Mouse (Mus musculus) CH12F3 (cell line): ENCODE measurements around the gene Ankrd11.
"Not testable (repeated sequence)": the region's sequence is repeated elsewhere in the genome, so short reads cannot be mapped to it uniquely, and the experiment has no call there.

Source experiments
- in situ Hi-C: fragments of 300-500 bp; cut with MboI; formaldehyde crosslinking; loops from 2 replicates; pipeline ENCODE4 v1.14.3; 2020; ENCODE audit warnings: low sequenced_read_pairs

Gene Ankrd11

GRCm38 (mm10) chr8:123040110-123040650, 1.9 kb downstream of the Ankrd11 start:
- in situ Hi-C loops: no loop called here

- in situ Hi-C loops: no loop called here
These were observed 2.5 kb downstream of the Ankrd11 start for GRCm38 (mm10) chr8:123039376-123040109.

- in situ Hi-C loops: no loop called here
These were observed 3.7 kb downstream of the Ankrd11 start for GRCm38 (mm10) chr8:123038351-123038750.

- in situ Hi-C loops: no loop called here
These were observed 4.6 kb downstream of the Ankrd11 start for GRCm38 (mm10) chr8:123037487-123037886.

GRCm38 (mm10) chr8:123036956-123037355, 5.1 kb downstream of the Ankrd11 start:
- in situ Hi-C loops: no loop called here

- in situ Hi-C loops: no loop called here
These were observed 7.9 kb downstream of the Ankrd11 start for GRCm38 (mm10) chr8:123034171-123034570.

- in situ Hi-C loops: no loop called here
These were observed 8.6 kb downstream of the Ankrd11 start for GRCm38 (mm10) chr8:123033431-123033830.

- in situ Hi-C loops: no loop called here
These were observed 9.3 kb downstream of the Ankrd11 start for GRCm38 (mm10) chr8:123032730-123033129.

- in situ Hi-C loops: no loop called here
These were observed 10.6 kb downstream of the Ankrd11 start for GRCm38 (mm10) chr8:123031321-123031978.

GRCm38 (mm10) chr8:123030091-123030490, 12.0 kb downstream of the Ankrd11 start:
- in situ Hi-C loops: not testable (repeated sequence)

GRCm38 (mm10) chr8:123027786-123028185, 14.3 kb downstream of the Ankrd11 start:
- in situ Hi-C loops: no loop called here

GRCm38 (mm10) chr8:123025951-123026351, 16.1 kb downstream of the Ankrd11 start:
- in situ Hi-C loops: no loop called here

- in situ Hi-C loops: no loop called here
These were observed 17.9 kb downstream of the Ankrd11 start for GRCm38 (mm10) chr8:123024226-123024625.

- in situ Hi-C loops: no loop called here
These were observed 19.4 kb downstream of the Ankrd11 start for GRCm38 (mm10) chr8:123022727-123023126.

GRCm38 (mm10) chr8:123021259-123021658, 20.8 kb downstream of the Ankrd11 start:
- in situ Hi-C loops: no loop called here

GRCm38 (mm10) chr8:123020859-123021258, 21.2 kb downstream of the Ankrd11 start:
- in situ Hi-C loops: no loop called here

GRCm38 (mm10) chr8:123020084-123020483, 22.0 kb downstream of the Ankrd11 start:
- in situ Hi-C loops: no loop called here

GRCm38 (mm10) chr8:123018484-123019164, 23.5 kb downstream of the Ankrd11 start:
- in situ Hi-C loops: no loop called here

- in situ Hi-C loops: no loop called here
These were observed 24.9 kb downstream of the Ankrd11 start for GRCm38 (mm10) chr8:123017143-123017542.

GRCm38 (mm10) chr8:123015074-123015473, 27.0 kb downstream of the Ankrd11 start:
- in situ Hi-C loops: no loop called here

GRCm38 (mm10) chr8:123014429-123014828, 27.6 kb downstream of the Ankrd11 start:
- in situ Hi-C loops: no loop called here
